Mouse (Mus musculus) embryo, embryonic 10 days (tissue): ENCODE data around the gene Olfr228.
"Not testable (repeated sequence)": the region's sequence is repeated elsewhere in the genome, so short reads cannot be mapped to it uniquely, and the experiment has no call there.

Experiments used
- DNase-seq: peaks from one replicate; pipeline ENCODE4 v3.0.0-alpha.2; 2015; ENCODE audit warnings: low spot score

The Olfr228 gene

DNA sequence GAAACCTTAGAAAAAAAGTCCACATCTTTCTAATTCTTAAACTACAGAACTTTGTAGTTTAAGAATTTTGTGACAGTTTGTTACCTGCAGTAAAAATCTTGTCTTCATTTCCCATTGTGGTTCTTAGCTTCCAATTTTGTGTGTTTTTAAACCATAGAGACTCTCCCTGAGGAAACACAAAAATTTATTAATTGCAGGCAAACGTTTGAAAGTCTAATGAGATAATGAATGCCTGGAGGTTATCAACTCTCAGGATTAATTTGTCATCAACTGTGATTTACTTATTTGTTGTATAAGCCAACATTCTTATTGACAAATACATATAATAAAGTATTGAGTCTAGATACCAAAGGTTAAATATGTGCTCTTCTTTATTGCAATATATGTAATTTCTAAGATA is at the start of gene Olfr228:
Gene Olfr228, minus strand, starts transcription at position 101 of the 400 bp plus-strand sequence.
- no peak for DNase-seq

GRCm38 (mm10) chr2:86530991-86531390 is 43.8 kb upstream of the Olfr228 start:
- DNase-seq: no peak

DNA sequence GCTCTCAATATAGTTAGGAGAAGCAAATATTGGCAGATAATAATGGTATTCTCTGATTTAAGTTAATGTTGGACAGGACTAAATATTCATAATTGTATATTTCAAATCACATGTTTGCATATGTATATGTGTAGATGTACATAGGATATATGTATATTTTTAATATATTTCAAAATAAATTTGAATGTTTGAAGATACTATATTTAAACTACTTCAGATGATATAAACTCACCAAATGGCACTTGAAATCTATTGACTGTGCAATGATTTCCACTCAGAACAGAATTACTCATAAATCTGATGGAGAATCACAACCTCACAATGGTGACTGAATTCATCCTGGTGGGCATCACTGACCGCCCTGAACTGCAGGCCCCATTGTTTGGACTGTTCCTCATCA is 21.0 kb upstream of the Olfr228 start, which contains the start of gene Olfr1076:
Gene Olfr1076, plus strand, starts transcription at position 301 of the 400 bp plus-strand sequence.
- no peak for DNase-seq

DNA sequence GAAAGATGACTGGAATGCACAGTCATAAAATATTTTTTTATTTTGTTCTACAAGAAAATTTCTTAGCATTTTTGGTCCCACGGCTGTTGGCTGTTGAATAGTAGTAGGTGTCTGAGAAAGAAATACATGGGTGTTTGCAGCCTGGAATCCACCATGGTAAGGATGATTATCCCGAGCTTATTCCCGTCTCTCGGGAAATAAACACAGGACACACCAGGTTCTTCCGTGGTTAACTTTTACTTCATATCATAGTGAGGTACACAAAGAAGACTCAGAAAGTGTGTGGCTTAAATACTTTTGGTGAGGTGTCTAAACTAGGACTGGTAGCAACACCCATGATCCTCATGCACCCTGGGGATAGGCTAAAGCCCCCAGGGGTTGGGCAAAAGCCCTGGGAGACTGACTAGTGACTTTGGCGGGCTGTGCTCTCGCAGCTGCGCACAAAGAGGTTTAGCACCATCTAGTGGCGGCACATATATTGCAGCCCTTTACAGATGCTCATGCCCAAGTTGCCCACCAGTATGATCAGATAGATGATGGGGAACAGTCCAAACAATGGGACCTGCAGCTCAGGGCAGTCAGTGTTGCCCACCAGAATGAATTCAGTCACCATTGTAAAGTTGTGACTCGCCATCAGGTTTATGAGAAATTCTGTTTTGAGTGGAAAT is 22.6 kb downstream of the Olfr228 start:
- DNase-seq: peak; percentile 72

- DNase-seq: no peak
These were observed 26.8 kb downstream of the Olfr228 start for GRCm38 (mm10) chr2:86460434-86460833.

GRCm38 (mm10) chr2:86456169-86456568 is 31.0 kb downstream of the Olfr228 start, which contains the start of gene Olfr1066:
Gene Olfr1066 (minus strand): TSS chr2:86456269.
- DNase-seq: no peak

DNA sequence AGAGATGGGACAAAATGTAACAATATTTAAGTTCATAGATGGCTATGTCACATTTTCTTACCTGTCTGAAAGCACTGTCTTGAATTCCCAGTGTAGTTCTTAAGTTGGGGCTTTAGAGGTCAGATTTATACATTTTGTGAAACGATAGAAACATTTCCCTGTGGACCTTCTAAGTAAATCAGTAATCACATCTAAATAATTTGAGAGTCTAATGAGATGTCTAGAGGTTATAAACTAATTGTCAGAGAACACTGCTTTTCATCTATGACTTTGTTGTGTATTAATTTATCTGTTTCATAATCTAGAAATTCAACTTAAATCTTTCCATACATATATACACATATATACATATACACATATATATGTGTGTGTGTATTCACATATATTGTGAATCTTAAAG is 36.7 kb downstream of the Olfr228 start, which contains the start of gene Olfr1065:
Gene Olfr1065, minus strand, starts transcription at position 101 of the 400 bp plus-strand sequence.
- DNase-seq: not testable (repeated sequence)

- DNase-seq: not testable (repeated sequence)
These were observed 45.1 kb downstream of the Olfr228 start for GRCm38 (mm10) chr2:86442101-86442500.
